Mouse (Mus musculus): Measurements from ENCODE around the gene Phlda2. TPM values are rescaled to one million over a fixed set of nuclear protein-coding genes. Genes with fewer than 3 reads are reported as not detected.

Gene Phlda2
- 5.1 and 5.2 TPM in 2 replicates for polyA plus RNA-seq (2015; fragmentation: Nextera tagmentation; extraction: Ambion mirVana)

GRCm38 (mm10) chr7:143502418-143503200, at the start of gene Phlda2:
Gene Phlda2, minus strand, starts transcription at chr7:143503150.

GRCm38 (mm10) chr7:143548976-143549457, 46.1 kb upstream of the Phlda2 start, which contains the start of gene Nap1l4:
Gene Nap1l4, minus strand, starts transcription at chr7:143549106.

GRCm38 (mm10) chr7:143473347-143474101, 29.4 kb downstream of the Phlda2 start, which contains the start of gene Slc22a18:
Gene Slc22a18, plus strand, starts transcription at chr7:143473736.

GRCm38 (mm10) chr7:143460874-143461273, 42.1 kb downstream of the Phlda2 start, which contains the start of gene Cdkn1c:
Gene Cdkn1c, minus strand, starts transcription at chr7:143461050.

Other genes starting within 250 kb of the Phlda2 start
- gene Cdkn1c, start 42.1 kb downstream of the Phlda2 start, polyA plus RNA-seq (2015; fragmentation: Nextera tagmentation; extraction: Ambion mirVana): 1,242 and 2,192 TPM in 2 replicates
- 2.0 and 3.3 TPM in 2 replicates for gene Slc22a18, start 29.4 kb downstream of the Phlda2 start, polyA plus RNA-seq (2015; fragmentation: Nextera tagmentation; extraction: Ambion mirVana)
- gene Nap1l4, start 46.0 kb upstream of the Phlda2 start, polyA plus RNA-seq (2015; fragmentation: Nextera tagmentation; extraction: Ambion mirVana): 116 and 140 TPM in 2 replicates
- 21.6 and 29.9 TPM in 2 replicates for gene Cars, start 96.9 kb upstream of the Phlda2 start, polyA plus RNA-seq (2015; fragmentation: Nextera tagmentation; extraction: Ambion mirVana)
- 0.84 and 0.88 TPM in 2 replicates for gene Tnfrsf26, start 125.6 kb upstream of the Phlda2 start, polyA plus RNA-seq (2015; fragmentation: Nextera tagmentation; extraction: Ambion mirVana)
- gene Tnfrsf22, start 146.5 kb upstream of the Phlda2 start, polyA plus RNA-seq (2015; fragmentation: Nextera tagmentation; extraction: Ambion mirVana): 3.5 and 5.0 TPM in 2 replicates
- gene Tnfrsf23, start 182.7 kb upstream of the Phlda2 start, polyA plus RNA-seq (2015; fragmentation: Nextera tagmentation; extraction: Ambion mirVana): 2.4 and 3.1 TPM in 2 replicates